Mouse (Mus musculus): ENCODE results near the gene Bbs9. TPM values are rescaled to one million over a fixed set of nuclear protein-coding genes. Genes with fewer than 3 reads are reported as not detected.

Gene Bbs9
- polyA plus RNA-seq, 1 experiment = 17.9 TPM

DNA sequence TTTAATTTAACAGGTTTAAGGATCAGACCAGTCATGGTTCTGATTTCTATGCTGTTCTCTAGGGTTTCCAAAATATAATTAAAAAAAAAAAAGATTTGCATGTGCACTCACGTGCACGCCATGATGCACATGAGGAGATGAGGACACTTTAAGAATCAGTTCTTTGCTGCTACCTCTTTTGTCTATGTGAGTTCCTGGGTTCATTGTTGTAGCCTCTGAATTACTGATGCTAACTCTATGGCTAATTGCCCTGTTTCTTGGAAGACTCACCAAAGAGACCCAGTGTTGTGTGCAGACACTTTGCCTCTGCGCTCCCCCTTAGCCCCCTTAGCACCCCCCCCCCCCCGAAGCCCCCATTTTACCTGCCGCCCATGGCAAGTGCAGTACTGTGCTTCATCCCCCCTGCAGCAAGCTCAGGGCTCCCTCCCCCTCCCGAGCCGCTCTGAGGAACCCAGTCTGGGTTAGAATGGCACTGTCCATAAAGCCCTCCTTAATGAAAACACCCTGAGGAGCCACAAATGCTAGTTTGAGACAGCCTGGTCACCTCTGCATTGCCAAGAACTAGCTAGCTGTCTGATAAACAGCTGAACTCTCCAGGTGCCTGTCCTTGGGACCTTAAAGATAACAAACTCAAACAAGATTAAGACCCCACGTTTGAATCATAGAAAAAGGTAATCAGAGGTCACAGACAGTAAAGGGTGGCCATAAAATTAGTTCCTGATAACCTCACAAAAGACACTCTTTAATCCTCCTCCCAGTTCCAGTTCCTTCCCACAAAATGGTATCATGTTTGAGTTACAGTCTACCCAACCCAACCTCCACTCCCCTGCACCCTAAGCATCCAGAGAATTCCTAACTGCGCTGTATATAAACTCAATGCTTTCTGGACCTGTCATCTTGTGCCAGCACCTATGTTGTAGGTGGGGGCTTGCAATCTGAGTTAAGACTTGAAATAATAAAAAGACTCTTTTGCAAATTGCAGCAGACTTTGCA lies 69.1 kb downstream of the Bbs9 start:
- no peak overlapping the region for H3K9ac ChIP-seq (ENCODE audit: low read depth, poor library complexity, severe bottlenecking)
- no peaks in the 10 kb centered on the region for H3K9me3 ChIP-seq (replicated peaks; ENCODE audit: control insufficient read depth, insufficient read depth, low read length, poor library complexity, severe bottlenecking)
- no peak overlapping the region for H3K27ac ChIP-seq (ENCODE audit: insufficient read depth, low read length)
- no peak for TF ChIP-seq POLR2A (IDR thresholded peaks at IDR 0.05; ENCODE audit: insufficient read depth, low read length)
- no peak for TF ChIP-seq CTCF (IDR thresholded peaks at IDR 0.05; ENCODE audit: low read depth, low read length)
- no peak for TF ChIP-seq EP300 (IDR thresholded peaks at IDR 0.05; ENCODE audit: insufficient read depth, low read depth, low read length)
- no peaks in the 10 kb centered on the region for H3K27me3 ChIP-seq (ENCODE audit: control insufficient read depth, insufficient read depth, low read length, poor library complexity, severe bottlenecking)
- no peak overlapping the region for H3K4me3 ChIP-seq (ENCODE audit: low read depth, low read length)
- H3K36me3 ChIP-seq (ENCODE audit: control insufficient read depth, insufficient read depth, low read length, poor library complexity, severe bottlenecking) = no peaks in the 10 kb centered on the region
- H3K4me1 ChIP-seq (ENCODE audit: control insufficient read depth, insufficient read depth, low read length) = no peaks in the 10 kb centered on the region

DNA sequence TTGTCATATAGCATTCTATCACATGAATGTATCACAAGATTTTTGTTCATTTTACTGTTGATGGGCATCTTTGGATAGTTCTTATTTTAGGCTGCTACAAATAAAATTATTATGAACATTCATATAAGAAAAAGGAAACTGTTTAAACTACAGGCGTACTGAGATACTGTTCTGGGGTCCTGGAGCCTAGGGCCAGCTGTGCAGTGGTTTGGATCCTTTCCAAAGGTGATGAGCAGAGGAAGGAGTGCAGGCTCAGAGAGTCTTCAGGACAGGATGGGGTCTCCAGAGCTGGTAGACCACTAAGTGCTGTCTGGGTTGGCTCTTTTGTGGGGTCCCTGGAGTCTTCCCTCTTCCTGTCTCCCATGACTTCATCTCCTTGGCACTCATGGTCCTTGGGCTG lies 75.8 kb downstream of the Bbs9 start:
- H3K9ac ChIP-seq (ENCODE audit: low read depth, poor library complexity, severe bottlenecking) = no peak overlapping the region
- H3K27me3 ChIP-seq (ENCODE audit: control insufficient read depth, insufficient read depth, low read length, poor library complexity, severe bottlenecking) = no peaks in the 10 kb centered on the region
- TF ChIP-seq CTCF (IDR thresholded peaks at IDR 0.05; ENCODE audit: low read depth, low read length) = no peak
- TF ChIP-seq EP300 (IDR thresholded peaks at IDR 0.05; ENCODE audit: insufficient read depth, low read depth, low read length) = no peak
- TF ChIP-seq POLR2A (IDR thresholded peaks at IDR 0.05; ENCODE audit: insufficient read depth, low read length) = no peak
- no peak overlapping the region for H3K4me3 ChIP-seq (ENCODE audit: low read depth, low read length)
- H3K4me1 ChIP-seq (ENCODE audit: control insufficient read depth, insufficient read depth, low read length) = no peaks in the 10 kb centered on the region
- no peaks in the 10 kb centered on the region for H3K9me3 ChIP-seq (replicated peaks; ENCODE audit: control insufficient read depth, insufficient read depth, low read length, poor library complexity, severe bottlenecking)
- H3K27ac ChIP-seq (ENCODE audit: insufficient read depth, low read length) = no peak overlapping the region
- no peaks in the 10 kb centered on the region for H3K36me3 ChIP-seq (ENCODE audit: control insufficient read depth, insufficient read depth, low read length, poor library complexity, severe bottlenecking)

DNA sequence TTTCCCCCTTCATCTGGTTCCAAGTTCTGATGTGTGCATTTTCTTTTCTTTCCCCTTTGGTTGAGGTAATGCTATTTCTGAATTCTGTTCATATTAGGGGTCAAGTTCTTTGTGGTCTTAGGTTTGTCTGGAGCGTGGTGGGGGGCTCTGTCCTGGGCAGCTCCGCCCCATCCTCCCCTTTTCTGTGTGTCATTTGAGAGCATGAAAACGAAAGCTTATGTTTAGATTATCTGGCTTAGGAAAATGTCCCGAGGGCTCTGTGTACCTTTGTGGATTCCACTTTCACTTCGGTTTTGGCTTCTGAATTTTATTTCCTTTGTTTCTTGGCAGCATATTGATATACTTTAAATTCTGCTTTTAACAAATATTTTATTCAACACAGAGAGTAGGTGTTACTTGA lies 80.6 kb downstream of the Bbs9 start:
- Histone ChIP-seq H3K9me3 (replicated peaks; ENCODE audit: control insufficient read depth, insufficient read depth, low read length, poor library complexity, severe bottlenecking) (no peaks in the 10 kb centered on the region), H3K4me1 (ENCODE audit: control insufficient read depth, insufficient read depth, low read length) (no peaks in the 10 kb centered on the region), H3K4me3 (ENCODE audit: low read depth, low read length) (no peak overlapping the region), H3K27ac (ENCODE audit: insufficient read depth, low read length) (no peak overlapping the region), H3K9ac (ENCODE audit: low read depth, poor library complexity, severe bottlenecking) (no peak overlapping the region), H3K36me3 (ENCODE audit: control insufficient read depth, insufficient read depth, low read length, poor library complexity, severe bottlenecking) (no peaks in the 10 kb centered on the region), H3K27me3 (ENCODE audit: control insufficient read depth, insufficient read depth, low read length, poor library complexity, severe bottlenecking) (no peaks in the 10 kb centered on the region)
- TF ChIP-seq POLR2A (IDR thresholded peaks at IDR 0.05; ENCODE audit: insufficient read depth, low read length) (no peak), CTCF (IDR thresholded peaks at IDR 0.05; ENCODE audit: low read depth, low read length) (no peak), EP300 (IDR thresholded peaks at IDR 0.05; ENCODE audit: insufficient read depth, low read depth, low read length) (no peak)

DNA sequence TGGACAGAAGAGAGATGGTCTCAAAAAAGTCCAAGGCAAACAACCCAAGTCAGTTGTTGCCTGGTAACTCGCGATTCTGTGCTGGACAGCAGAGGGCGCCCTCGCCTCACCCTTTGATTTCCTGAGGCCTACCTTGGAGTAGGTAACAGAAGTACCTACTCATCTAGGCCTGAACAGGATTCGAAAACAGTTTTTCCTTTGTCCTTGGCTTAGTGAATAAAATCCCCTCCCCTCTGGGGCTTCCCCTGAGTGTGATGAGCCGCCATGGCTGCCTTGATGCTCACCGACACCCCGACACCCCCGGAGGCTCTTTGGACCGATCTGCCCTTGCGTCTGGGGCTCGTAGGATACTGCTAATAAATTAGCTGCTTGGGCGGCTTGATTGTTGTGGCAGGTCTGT lies 82.0 kb downstream of the Bbs9 start:
- H3K9ac ChIP-seq (ENCODE audit: low read depth, poor library complexity, severe bottlenecking) = no peak overlapping the region
- H3K4me1 ChIP-seq (ENCODE audit: control insufficient read depth, insufficient read depth, low read length) = no peaks in the 10 kb centered on the region
- H3K27me3 ChIP-seq (ENCODE audit: control insufficient read depth, insufficient read depth, low read length, poor library complexity, severe bottlenecking) = no peaks in the 10 kb centered on the region
- no peaks in the 10 kb centered on the region for H3K9me3 ChIP-seq (replicated peaks; ENCODE audit: control insufficient read depth, insufficient read depth, low read length, poor library complexity, severe bottlenecking)
- TF ChIP-seq EP300 (IDR thresholded peaks at IDR 0.05; ENCODE audit: insufficient read depth, low read depth, low read length) = no peak
- TF ChIP-seq CTCF (IDR thresholded peaks at IDR 0.05; ENCODE audit: low read depth, low read length) = peak; percentile 97
- no peak for TF ChIP-seq POLR2A (IDR thresholded peaks at IDR 0.05; ENCODE audit: insufficient read depth, low read length)
- H3K27ac ChIP-seq (ENCODE audit: insufficient read depth, low read length) = no peak overlapping the region
- H3K36me3 ChIP-seq (ENCODE audit: control insufficient read depth, insufficient read depth, low read length, poor library complexity, severe bottlenecking) = no peaks in the 10 kb centered on the region
- no peak overlapping the region; the same call in 1 of the 2 replicates for H3K4me3 ChIP-seq (ENCODE audit: low read depth, low read length)

DNA sequence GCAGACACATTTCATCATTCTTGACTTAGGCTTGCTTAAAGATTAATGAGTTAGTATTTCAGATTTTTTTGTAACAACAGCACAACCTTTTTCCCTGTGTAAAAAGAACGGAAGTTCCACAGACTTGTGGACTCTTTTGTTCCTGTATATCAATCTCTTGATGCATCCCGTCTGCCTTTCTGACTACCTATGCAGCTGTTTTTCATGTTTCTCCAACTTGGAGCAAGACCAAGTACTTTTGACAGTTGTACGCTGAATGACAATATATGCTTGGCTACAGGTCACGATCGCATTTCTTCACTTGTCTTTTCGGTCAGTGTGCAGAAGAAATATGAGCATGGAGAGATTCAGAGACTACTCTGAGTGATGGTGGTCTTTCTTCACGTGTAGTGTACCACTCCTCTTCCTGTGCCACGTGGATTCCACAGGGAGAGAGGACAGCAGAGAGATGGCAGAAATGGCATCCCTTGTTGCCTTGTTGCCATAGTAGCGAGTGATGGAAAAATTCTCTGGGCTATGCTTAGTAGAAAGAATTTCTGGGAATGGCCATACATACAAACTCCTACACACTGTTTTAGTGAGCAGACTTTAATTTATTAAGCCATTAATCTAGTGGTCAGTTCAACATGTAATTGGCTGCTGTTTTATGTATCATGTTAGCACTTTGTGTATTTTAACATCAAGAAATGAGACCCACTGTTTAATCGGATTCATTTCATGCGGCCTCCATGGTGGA lies 88.3 kb downstream of the Bbs9 start:
- no peaks in the 10 kb centered on the region for H3K9me3 ChIP-seq (replicated peaks; ENCODE audit: control insufficient read depth, insufficient read depth, low read length, poor library complexity, severe bottlenecking)

DNA sequence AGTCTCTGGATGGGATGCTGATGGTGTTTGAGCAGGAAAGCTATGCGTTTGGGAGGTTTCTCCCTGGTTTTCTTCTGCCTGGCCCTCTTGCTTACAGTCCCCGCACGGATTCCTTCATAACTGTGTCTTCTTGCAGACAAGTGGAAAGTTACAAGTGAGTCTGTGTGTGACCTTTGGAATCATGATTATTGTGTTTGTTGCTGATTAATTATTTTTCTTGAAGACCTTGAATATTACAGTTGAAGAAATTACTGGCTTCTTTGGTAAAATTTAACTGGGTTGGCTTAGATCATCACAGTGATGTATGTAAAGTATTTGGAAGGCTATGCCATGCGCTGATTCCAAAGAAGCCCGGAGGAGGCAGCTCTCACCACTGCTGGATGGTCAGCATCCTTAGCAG lies 92.2 kb downstream of the Bbs9 start:
- no peaks in the 10 kb centered on the region for H3K36me3 ChIP-seq (ENCODE audit: control insufficient read depth, insufficient read depth, low read length, poor library complexity, severe bottlenecking)
- H3K9me3 ChIP-seq (replicated peaks; ENCODE audit: control insufficient read depth, insufficient read depth, low read length, poor library complexity, severe bottlenecking) = no peaks in the 10 kb centered on the region
- no peak overlapping the region for H3K27ac ChIP-seq (ENCODE audit: insufficient read depth, low read length)
- H3K4me3 ChIP-seq (ENCODE audit: low read depth, low read length) = no peak overlapping the region
- no peaks in the 10 kb centered on the region for H3K4me1 ChIP-seq (ENCODE audit: control insufficient read depth, insufficient read depth, low read length)
- H3K27me3 ChIP-seq (ENCODE audit: control insufficient read depth, insufficient read depth, low read length, poor library complexity, severe bottlenecking) = no peaks in the 10 kb centered on the region
- TF ChIP-seq CTCF (IDR thresholded peaks at IDR 0.05; ENCODE audit: low read depth, low read length) (no peak), POLR2A (IDR thresholded peaks at IDR 0.05; ENCODE audit: insufficient read depth, low read length) (no peak), EP300 (IDR thresholded peaks at IDR 0.05; ENCODE audit: insufficient read depth, low read depth, low read length) (no peak)
- H3K9ac ChIP-seq (ENCODE audit: low read depth, poor library complexity, severe bottlenecking) = no peak overlapping the region

More for the DNA sequence above, 88.3 kb downstream of the Bbs9 start:
- no peak overlapping the region for H3K27ac ChIP-seq (ENCODE audit: insufficient read depth, low read length)
- H3K9ac ChIP-seq (ENCODE audit: low read depth, poor library complexity, severe bottlenecking) = no peak overlapping the region
- no peak overlapping the region for H3K4me3 ChIP-seq (ENCODE audit: low read depth, low read length)
- no peaks in the 10 kb centered on the region for H3K27me3 ChIP-seq (ENCODE audit: control insufficient read depth, insufficient read depth, low read length, poor library complexity, severe bottlenecking)
- H3K36me3 ChIP-seq (ENCODE audit: control insufficient read depth, insufficient read depth, low read length, poor library complexity, severe bottlenecking) = no peaks in the 10 kb centered on the region
- no peaks in the 10 kb centered on the region for H3K4me1 ChIP-seq (ENCODE audit: control insufficient read depth, insufficient read depth, low read length)
- no peak for TF ChIP-seq EP300 (IDR thresholded peaks at IDR 0.05; ENCODE audit: insufficient read depth, low read depth, low read length)

Data from ES-Bruce4 (cell line).